ENCODE assay signal across 18 mouse cellular contexts in the genomic region with DNA sequence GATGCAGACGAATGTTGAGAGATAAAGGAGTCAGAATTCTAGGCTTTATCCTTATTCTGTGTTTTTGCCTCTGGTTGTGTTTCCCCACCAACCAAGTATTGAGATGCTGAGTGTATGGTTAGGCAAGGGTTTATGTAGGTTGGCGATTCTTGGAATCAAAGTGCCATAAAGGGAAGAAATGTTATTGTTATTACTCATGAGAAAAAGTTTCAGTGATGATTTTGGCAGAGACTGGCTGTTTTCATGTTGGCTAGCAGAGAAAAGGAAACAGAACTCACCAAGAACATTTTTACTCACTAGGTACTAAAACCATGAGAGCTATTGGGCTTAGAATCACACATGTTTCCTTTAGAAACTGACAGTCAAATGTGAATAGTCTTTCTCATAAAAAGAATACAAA.
"Had no signal": no experiment of that assay in that cellular context is flagged by ENCODE, and none has a peak within 500 bp of the region (broad histone marks: within the 10 kb centered on the region; RNA-seq: fewer than 3 reads in every experiment).

No protein-coding gene starts in this region.

- H3K27me3 ChIP-seq: liver, embryonic 13.5 days; midbrain, embryonic 12.5 days; midbrain, embryonic 15.5 days; neural tube, embryonic 13.5 days had no signal

- H3K27ac ChIP-seq: layer of hippocampus, adult 2 months; liver, embryonic 13.5 days; midbrain, embryonic 12.5 days; midbrain, embryonic 15.5 days; neural tube, embryonic 13.5 days had no signal

- DNase-seq: kidney, adult 11 months; kidney, adult 9 months; kidney, postnatal 25 days; layer of hippocampus, adult 9-11 months; liver, embryonic 13.5 days; lung, adult 2 months; lung, postnatal 14 days; lung, postnatal 4 days; retina, postnatal 1 day; right cerebral cortex, postnatal 25 days; thymus, adult 18-20 months; thymus, postnatal 14 days; thymus, postnatal 4 days had no signal

- H3K4me3 ChIP-seq: layer of hippocampus, adult 2 months; liver, embryonic 13.5 days; midbrain, embryonic 12.5 days; midbrain, embryonic 15.5 days; myocyte; neural tube, embryonic 13.5 days had no signal

- H3K4me1 ChIP-seq: liver, embryonic 13.5 days; midbrain, embryonic 12.5 days; midbrain, embryonic 15.5 days; neural tube, embryonic 13.5 days had no signal

- H3K36me3 ChIP-seq: liver, embryonic 13.5 days; midbrain, embryonic 12.5 days; midbrain, embryonic 15.5 days; neural tube, embryonic 13.5 days had no signal
